Mouse (Mus musculus) central nervous system, embryonic 18 days (tissue): ENCODE measurements around the gene 1110032A03Rik. TPM values are rescaled to one million over a fixed set of nuclear protein-coding genes. Genes with fewer than 3 reads are reported as not detected.

ENCODE experiments used
- polyA plus RNA-seq: library from polyadenylated mRNA; depleted of rRNA; stranded (reverse); fragments of >200 nt; gene quantifications from 2 replicates; pipeline ENCODE4 v1.2.3, GENCODE M21; 2012; rRNA removed

The 1110032A03Rik gene
- 45.9 and 48.9 TPM in 2 replicates for polyA plus RNA-seq

GRCm38 (mm10) chr9:50774991-50775612, at the start of gene 1110032A03Rik, which contains the start of gene Alg9:
1110032A03Rik (minus strand) TSS chr9:50775520.
Alg9 (plus strand) TSS chr9:50775019.

GRCm38 (mm10) chr9:50768107-50769002, 7.0 kb downstream of the 1110032A03Rik start, which contains the start of gene Fdxacb1:
Fdxacb1 (plus strand) TSS chr9:50768236.

GRCm38 (mm10) chr9:50752054-50752602, 23.2 kb downstream of the 1110032A03Rik start, which contains the start of gene Hspb2:
Hspb2 (minus strand) TSS chr9:50752354.

GRCm38 (mm10) chr9:50751323-50751722, 24.0 kb downstream of the 1110032A03Rik start, which contains the start of gene Cryab:
Cryab (plus strand) TSS chr9:50751325.

GRCm38 (mm10) chr9:50746214-50746677, 29.1 kb downstream of the 1110032A03Rik start, which contains the start of gene 2310030G06Rik:
2310030G06Rik (minus strand) TSS chr9:50746536.

GRCm38 (mm10) chr9:50738914-50739870, 36.1 kb downstream of the 1110032A03Rik start, which contains the start of gene Dixdc1:
Dixdc1 (minus strand) TSS chr9:50739517.

Other genes with a start within 250 kb of the 1110032A03Rik start
- 76.7 and 86.3 TPM in 2 replicates for gene Pts, start 246.8 kb downstream of the 1110032A03Rik start, polyA plus RNA-seq
- 21.4 and 23.9 TPM in 2 replicates for gene Il18, start 220.7 kb downstream of the 1110032A03Rik start, polyA plus RNA-seq
- gene Bco2, start 220.3 kb downstream of the 1110032A03Rik start, polyA plus RNA-seq: 0.55 and 0.57 TPM in 2 replicates
- gene Tex12, start 214.2 kb downstream of the 1110032A03Rik start, polyA plus RNA-seq: not detected in 2 replicates
- gene Sdhd, start 171.7 kb downstream of the 1110032A03Rik start, polyA plus RNA-seq: 170 and 192 TPM in 2 replicates
- 424 and 466 TPM in 2 replicates for gene Timm8b, start 171.6 kb downstream of the 1110032A03Rik start, polyA plus RNA-seq
- 3.7 and 4.0 TPM in 2 replicates for gene Pih1d2, start 158.2 kb downstream of the 1110032A03Rik start, polyA plus RNA-seq
- gene Nkapd1, start 158.1 kb downstream of the 1110032A03Rik start, polyA plus RNA-seq: 19.6 and 20.6 TPM in 2 replicates
- gene Dlat, start 115.7 kb downstream of the 1110032A03Rik start, polyA plus RNA-seq: 34.1 and 40.0 TPM in 2 replicates
- 38.1 and 39.0 TPM in 2 replicates for gene Dixdc1, start 36.0 kb downstream of the 1110032A03Rik start, polyA plus RNA-seq
- gene 2310030G06Rik, start 29.0 kb downstream of the 1110032A03Rik start, polyA plus RNA-seq: 1.8 and 2.2 TPM in 2 replicates
- gene Cryab, start 24.2 kb downstream of the 1110032A03Rik start, polyA plus RNA-seq: 16.1 and 19.3 TPM in 2 replicates
- gene Hspb2, start 23.2 kb downstream of the 1110032A03Rik start, polyA plus RNA-seq: 1.3 and 4.1 TPM in 2 replicates
- 7.5 and 7.8 TPM in 2 replicates for gene Fdxacb1, start 7.3 kb downstream of the 1110032A03Rik start, polyA plus RNA-seq
- gene Alg9, start 501 bp downstream of the 1110032A03Rik start, polyA plus RNA-seq: 51.7 and 53.4 TPM in 2 replicates
- gene Ppp2r1b, start 69.8 kb upstream of the 1110032A03Rik start, polyA plus RNA-seq: 29.6 and 31.7 TPM in 2 replicates
- gene Sik2, start 233.6 kb upstream of the 1110032A03Rik start, polyA plus RNA-seq: 23.2 and 25.0 TPM in 2 replicates